ENCODE assay signal across 19 mouse cellular contexts in genomic region chr2:154635826-154636225, GRCm38 (mm10). TPM values are rescaled to one million over a fixed set of nuclear protein-coding genes. Genes with fewer than 3 reads are reported as not detected.
"Had no signal": no experiment of that assay in that cellular context is flagged by ENCODE, and none has a peak within 500 bp of the region (broad histone marks: within the 10 kb centered on the region; RNA-seq: fewer than 3 reads in every experiment).

No protein-coding gene starts in this region.

- H3K27me3 ChIP-seq: limb, embryonic 12.5 days; limb, embryonic 15.5 days had no signal

- H3K9me3 ChIP-seq: limb, embryonic 15.5 days had no signal

- ATAC-seq: intestine, embryonic 16.5 days had no signal

- H3K27ac ChIP-seq: limb, embryonic 12.5 days; limb, embryonic 15.5 days; stomach, postnatal 0 days had no signal

- H3K4me3 ChIP-seq: limb, embryonic 12.5 days; limb, embryonic 15.5 days had no signal

- DNase-seq: kidney, adult 18-20 months; kidney, adult 9 months; kidney, postnatal 14 days; kidney, postnatal 4 days; left cerebral cortex, postnatal 4 days; lung, adult 2 months; lung, postnatal 14 days; lung, postnatal 4 days; midbrain, embryonic 14.5 days; thymus, postnatal 25 days had no signal

- H3K4me2 ChIP-seq: limb, embryonic 12.5 days; limb, embryonic 15.5 days; midbrain, embryonic 11.5 days had no signal

- H3K4me1 ChIP-seq: limb, embryonic 12.5 days; limb, embryonic 15.5 days had no signal

- H3K9ac ChIP-seq: limb, embryonic 12.5 days; limb, embryonic 15.5 days had no signal

RNA-seq across cellular contexts. Expression of gene 4930519P11Rik, which starts 22.6 kb away (rescaled TPM):
- polyA plus RNA-seq: intestine, embryonic 16.5 days; kidney, embryonic 16.5 days; limb, embryonic 12.5 days; lung, embryonic 16.5 days; neural tube, embryonic 11.5 days; stomach, embryonic 14.5 days had no signal
